Mouse (Mus musculus) frontal cortex, postnatal 10 days (tissue): ENCODE data around the gene Kif19a.

Source experiments
- DNase-seq, 2 experiments: peaks; one replicate each; pipeline ENCODE4 v3.0.0; 2022; ENCODE audit warnings: low spot score in 2 of 2, mixed read lengths in 1 of 2

The Kif19a gene

DNA sequence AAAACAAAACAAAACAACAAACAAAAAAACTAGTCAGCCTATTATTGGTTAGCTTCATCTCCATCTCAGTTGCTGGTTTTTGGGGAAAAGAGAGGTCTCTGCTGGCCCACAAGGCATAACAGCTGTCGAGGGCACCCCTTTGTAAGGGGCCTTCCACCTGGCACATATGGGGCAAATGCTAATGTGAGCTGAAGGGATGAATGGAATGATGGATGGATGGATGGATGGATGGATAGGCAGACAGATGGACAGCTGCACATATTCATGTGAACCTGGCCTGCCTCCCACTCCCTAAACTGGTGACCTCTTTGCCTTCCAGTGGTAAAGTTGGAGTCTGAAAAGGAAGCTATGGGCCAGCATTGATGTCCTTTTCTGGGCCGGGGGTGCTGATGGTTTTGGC, 41.8 kb downstream of the Kif19a start:
- DNase-seq, result no peak

DNA sequence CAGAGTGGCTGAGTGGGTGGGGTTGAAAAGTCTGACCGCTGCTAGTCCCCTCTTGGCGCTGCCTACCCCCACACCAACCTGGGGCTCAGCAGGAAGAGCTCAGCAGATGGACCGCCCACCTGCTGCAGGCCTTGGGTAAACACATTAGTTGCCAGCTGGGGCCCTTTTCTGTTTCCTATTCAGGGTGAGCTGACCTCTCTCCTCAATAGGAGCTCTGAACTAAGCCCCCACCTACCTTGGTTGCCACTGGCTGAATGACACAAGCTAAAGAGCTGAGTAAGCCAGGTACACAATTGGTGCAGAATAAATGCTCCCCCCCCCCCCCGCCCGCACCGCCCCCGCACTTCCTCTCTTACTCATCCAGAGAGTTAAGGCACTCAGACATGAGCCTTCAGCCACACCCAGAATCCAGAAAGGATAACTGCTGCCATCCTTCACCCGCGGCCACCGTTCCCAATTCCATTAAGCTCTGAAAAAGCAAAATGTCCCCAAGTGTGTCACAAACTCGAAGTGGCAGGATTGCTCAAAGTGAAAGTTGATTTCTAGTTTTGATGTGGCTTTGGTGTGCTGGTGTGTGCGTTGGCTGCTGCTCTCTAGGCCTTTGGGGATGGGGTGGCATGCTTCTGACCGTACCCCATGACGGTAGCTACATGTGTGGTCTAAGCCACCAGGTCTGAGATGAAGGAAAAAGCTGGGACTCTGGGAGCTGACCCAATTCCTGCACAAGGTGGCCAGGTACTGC, 42.7 kb downstream of the Kif19a start:
- DNase-seq, result no peak

DNA sequence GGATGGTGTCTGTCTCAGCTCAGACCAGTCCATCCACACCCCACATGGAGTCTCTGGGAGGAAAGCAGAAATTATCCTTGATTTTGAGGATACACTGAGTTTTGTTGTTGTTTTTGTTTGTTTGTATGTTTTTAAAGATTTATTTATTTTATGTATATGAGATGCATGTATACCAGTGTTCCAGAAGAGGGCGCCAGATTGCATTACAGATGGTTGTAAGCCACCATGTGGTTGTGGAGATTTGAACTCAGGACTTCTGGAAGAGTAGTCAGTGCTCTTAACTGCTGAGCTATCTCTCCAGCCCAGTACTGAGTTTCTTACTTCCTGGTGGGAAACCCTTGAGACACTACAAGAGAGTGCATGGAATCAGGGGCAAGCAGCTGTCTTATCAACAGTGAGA, 44.2 kb downstream of the Kif19a start:
- DNase-seq, result no peak

DNA sequence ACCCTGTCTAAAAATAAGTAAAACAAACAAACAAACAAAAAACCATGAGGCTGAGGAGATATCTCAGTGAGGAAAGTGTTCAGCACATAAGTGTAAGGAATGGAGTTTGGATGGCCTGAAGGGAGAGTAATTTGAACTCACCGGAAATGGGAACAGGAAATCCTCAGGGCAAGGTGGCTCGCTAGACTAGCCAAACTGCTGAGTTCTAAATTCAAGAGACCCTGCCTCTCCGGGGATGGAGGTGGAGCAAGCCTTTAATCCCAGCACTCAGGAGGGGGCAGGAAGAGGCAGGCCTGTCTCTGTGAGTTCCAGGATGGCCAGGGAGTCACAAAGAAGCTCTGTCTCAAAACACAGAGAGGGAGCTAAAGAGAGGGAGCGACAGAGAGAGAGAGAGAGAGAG, 45.2 kb downstream of the Kif19a start:
- no peak for DNase-seq

DNA sequence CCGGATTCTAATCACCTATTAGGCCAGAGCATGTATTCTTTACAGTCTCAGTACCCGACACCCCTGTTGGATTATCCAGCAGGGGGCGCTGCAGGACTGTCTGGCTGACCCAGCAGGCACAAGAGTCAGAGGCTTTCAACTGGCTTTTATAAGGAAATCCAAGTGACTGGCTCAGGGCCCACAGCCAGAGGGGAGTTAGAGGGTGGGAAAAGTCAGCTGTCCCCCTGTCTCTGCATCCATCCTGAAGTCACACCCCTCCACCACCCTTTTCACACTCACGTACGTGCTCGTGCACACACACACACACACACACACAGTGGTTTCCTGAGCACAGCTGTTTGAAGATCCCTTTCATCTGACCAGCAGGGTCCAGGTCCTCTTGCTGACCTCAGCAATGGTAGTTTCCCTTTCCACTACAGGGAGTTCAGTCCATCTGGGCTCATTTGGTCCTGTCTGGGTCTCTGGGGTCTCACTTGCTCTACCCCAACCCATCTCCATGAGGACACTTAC, 47.6 kb downstream of the Kif19a start:
- DNase-seq, result peak; percentile 72 to 89

DNA sequence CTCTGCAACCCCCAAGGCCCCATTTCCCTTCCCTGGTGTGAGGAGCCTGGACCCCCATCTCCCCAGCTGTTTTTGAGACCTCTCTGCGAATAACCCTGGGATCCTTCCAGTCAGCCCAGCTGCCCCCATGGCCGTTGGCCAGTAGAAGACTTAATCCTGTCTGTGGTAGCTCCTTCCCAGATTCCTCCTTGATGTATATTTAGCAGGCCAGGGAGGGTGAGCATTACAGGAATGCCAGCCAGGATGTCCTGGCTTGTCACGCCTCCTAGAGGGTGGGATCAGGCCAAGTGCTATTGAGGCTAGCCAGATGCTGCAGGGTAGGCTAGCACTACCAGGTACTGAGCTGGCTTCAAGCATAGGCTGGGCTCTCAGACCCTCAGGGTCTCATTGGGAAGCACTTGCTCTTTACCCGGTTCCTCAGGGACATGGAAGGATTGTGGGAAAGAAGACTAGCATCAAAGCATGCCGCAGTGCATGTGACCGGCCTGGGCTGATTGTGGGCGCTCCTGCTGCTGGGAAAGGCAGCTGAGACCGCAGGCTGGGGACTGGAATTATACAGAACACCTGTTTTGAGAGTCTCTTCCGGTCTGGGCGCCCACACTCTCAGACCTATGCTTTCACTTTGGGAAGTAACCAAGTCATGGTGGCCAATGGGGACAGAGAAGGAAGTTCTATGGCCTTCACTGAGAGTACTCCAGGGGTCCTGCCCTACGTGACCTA, 49.8 kb downstream of the Kif19a start:
- DNase-seq, result no peak

DNA sequence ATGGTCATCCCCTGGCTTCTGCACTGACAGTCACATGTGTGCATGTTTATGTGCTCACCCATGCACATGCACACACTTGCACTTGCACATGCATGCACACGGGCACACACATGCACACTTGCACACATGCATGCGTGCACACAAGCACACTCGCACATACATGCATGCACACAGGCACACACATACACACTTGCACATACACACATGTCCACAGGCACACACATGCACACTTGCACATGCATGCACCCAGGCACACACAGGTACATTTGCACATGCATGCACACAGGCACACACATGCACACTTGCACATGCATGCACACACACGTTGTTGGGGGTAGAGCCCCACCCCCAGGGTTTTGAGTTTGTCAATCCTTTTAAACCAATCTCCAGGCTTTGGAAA, 51.7 kb downstream of the Kif19a start:
- DNase-seq, result no peak

DNA sequence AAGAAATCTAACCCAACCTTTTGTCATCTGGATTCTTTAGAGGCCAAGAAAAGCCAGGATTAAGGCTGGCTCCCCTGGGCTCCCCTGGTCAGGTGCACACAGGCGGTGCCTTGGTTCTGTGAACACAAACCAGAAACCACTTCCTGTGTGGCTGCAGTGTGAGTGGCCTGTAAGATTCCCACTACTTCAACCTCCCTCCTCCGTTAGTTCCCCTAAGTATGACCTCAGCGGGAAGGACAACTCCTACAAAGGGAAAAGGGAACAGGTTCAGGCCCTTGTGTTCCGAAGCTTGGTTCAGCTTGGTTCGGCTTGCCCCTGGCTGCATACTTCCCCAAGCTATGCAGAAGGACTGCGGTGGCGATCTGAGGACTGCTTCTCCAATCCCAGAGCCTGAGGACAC, 53.0 kb downstream of the Kif19a start:
- no peak for DNase-seq

DNA sequence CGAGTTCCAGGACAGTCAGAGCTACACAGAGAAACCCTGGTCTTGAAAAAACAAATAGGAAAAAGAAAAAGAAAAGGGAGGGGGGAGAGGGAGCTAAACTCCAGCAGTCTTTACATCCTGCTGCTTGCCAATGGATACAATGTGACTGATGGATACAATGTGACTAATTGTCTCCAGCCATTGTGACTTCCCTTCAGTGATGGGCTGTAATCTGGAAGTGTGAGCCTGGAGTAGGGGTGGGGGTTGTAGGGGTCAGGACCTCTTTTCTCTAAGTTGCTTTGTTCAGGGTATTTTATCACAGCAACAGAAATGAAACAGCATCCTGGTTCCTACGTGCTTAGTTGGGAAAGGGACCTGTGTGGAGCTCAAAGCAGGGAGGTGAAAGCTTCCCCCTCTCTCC, 53.9 kb downstream of the Kif19a start:
- no peak for DNase-seq

DNA sequence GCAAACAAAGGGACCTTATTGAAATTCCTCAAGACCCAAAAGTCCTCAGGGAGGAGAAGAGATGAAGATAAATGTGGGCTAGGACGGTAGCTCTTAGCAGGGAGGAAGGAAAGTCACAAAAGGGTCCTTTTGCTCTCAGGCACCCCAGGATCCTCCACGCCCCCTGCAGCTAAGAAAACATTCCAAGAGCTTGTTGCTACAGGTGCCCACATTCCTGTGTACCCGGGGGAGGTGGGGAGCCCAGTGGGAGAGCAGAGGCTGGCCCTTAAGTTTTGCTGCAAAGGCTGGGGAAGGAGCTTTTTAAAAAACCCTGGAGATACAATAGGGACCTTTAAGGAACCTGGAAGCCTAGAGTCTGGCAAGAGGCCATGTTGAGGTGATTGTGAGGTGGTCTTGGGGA, 55.3 kb downstream of the Kif19a start:
- DNase-seq, result no peak

DNA sequence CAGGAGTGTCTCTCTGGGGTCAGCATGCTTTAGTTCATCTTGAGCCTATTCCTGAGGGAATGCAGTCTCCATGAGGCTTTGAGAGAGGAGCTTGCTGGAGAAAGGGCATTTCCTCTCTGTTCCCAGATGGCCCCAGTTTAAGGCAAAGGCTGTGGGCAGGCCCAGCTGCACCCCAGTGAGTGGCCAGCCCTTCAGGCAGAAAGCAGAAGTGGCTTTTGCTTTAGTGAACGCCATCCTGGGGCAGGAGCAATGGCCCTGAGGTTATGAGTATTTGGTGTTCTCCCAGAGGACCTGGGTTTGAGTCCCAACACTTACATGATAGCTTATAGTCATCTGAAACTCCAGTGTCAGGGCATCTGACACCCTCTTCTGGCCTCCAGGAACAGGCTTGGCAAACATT, 56.1 kb downstream of the Kif19a start:
- DNase-seq, result no peak

DNA sequence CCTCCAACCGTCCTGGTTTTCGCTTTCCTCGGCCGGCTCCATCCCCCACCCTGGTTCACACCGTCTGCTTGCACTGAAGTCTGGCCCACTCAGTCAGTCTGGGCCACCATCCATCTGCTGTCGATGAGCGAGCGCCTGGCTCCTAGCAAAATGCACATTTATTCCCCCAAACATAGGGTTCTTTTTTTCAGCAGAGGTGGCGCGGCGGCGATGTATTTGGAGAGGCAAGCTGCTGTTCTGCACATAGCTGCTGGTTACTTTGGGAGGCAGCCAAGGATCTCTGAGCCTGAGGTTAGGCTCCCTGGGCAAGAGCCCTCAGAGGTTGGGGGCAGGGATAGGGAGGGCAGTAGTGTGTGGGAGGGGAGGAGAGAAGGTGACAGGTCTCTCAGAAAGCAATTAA, 57.5 kb downstream of the Kif19a start:
- DNase-seq, result peak; percentile 78 to 81

DNA sequence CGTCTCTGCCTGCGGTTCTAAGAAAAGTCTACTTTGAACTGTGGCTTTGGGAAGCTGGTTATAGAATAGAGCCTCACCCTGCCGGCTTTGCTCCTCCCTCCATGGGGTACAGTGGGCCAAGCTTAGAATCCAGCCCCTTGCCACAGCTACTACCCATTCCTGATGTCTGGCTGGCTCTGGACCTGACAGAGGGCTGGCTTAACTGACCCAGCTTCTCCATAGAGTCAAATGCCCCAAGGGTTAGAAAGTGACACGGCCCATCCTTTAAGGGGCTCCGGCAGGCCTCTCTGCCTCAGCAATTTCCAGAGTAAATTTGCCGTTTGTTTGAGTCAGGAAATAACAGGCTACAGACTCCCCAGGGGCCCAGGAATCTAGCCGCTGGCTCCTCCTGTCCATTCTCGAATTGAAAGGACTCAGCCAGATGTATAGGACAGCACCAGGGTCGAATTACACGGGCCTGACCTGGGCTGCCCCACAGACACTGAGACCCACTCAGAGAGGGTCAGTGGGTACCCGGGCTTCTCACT, 58.1 kb downstream of the Kif19a start:
- no peak for DNase-seq

DNA sequence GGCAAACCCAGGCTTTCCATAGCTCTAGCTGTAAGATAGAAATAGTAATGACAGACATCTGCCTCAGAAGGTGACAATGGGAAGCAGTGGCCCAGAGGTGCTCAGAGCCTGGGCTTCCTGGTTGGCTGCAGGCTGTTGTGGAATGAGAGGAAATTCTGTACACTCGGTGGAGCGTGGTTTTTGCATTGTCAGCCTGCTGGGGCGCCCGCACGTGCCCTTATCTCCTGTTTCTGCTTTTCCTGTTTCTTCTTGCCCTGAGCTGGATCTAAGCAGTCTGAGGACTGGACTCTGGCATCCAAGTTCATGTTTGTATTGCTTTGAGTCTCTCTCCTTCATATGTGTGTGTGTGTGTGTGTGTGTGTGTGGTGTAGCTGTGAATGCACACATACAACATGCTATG, 61.5 kb downstream of the Kif19a start:
- no peak for DNase-seq

DNA sequence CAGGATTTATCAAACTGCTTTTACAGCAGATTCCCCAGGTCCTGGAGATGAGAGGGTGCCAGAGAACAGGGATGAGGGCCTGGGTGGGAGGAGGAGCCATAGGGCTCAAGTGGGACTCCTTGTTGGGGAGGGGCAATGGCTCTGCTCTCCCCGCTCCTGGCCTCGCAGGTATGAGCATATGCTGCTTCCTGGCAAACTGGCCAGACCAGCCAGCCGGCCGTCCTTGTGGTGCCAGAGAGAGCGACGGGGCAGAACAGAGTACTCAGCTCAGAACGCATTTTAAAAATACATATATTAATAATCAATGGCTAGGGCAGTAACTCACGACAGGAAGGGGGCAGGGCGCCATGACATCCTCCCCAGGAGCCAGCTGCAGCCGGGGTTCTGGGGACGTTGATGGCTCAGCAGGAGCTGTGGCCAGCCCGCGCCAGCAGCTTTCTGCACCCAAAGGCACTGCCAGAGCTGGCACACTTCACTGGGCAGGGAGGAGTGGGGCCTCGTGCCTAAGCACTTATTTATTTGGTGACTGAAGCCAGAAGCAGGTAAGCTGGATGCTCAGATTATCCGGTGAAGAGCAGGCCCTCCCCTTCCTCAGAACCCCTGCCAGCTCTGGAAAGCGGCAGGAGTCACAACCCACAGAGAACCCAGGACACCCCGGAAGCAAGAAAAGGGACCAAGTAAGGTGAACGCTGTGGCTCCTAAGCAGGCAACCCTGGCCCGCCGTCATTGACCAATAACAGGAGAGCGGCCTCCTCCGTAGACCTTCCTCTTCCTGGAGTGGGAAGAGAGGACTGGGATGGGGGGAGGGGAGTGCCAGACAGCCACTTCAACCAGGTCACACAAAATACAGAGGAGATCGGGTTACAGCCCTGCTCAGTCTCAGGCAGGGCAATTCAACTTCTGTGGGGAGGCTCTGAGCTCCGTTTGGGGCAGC, 64.6 kb downstream of the Kif19a start:
- DNase-seq, result no peak

DNA sequence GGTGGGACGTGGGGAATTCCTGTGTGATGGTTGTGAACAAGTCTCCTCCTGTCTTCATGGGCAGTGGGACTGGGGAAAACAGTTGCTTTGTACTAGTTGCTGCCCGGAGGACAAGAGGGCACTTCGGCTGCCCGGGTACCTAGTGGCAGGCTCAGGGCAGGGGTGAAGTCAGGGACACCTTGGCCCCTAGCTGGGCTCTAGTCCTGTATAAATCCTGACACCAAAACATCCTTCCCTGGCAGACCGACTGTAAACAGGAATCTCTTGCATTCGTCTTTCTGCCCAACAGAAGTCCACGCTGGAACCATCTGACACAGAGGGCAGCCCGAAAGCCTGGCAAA, 65.2 kb downstream of the Kif19a start:
- DNase-seq, result no peak

DNA sequence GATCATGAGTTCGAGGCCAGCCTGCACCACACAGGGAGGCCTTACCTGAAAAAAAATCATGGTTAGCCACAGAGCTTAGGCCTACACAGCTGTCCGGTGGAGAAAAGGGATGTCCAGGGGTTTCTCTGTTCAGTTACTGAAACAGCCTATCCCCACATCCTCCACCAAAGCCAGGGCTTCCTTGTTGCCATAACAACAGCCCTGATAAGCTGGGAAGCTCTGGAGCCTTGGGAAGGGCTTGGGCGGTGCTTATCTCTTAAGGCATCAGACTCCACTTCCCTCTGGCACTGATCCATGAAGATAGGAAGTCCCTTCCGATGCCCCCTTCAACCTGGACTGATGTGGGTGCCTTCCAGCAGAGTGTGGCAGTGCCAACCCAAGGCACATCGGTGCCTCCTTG, 68.0 kb downstream of the Kif19a start:
- DNase-seq, result no peak
